Mouse (Mus musculus) skeletal muscle tissue, adult 2 months (tissue): ENCODE measurements around the gene Fat2.

Experiments
- DNase-seq: peaks from one replicate; pipeline ENCODE4 v3.0.0-alpha.2; 2012; ENCODE audit warnings: low read depth, low spot score

Fat2 gene

DNA sequence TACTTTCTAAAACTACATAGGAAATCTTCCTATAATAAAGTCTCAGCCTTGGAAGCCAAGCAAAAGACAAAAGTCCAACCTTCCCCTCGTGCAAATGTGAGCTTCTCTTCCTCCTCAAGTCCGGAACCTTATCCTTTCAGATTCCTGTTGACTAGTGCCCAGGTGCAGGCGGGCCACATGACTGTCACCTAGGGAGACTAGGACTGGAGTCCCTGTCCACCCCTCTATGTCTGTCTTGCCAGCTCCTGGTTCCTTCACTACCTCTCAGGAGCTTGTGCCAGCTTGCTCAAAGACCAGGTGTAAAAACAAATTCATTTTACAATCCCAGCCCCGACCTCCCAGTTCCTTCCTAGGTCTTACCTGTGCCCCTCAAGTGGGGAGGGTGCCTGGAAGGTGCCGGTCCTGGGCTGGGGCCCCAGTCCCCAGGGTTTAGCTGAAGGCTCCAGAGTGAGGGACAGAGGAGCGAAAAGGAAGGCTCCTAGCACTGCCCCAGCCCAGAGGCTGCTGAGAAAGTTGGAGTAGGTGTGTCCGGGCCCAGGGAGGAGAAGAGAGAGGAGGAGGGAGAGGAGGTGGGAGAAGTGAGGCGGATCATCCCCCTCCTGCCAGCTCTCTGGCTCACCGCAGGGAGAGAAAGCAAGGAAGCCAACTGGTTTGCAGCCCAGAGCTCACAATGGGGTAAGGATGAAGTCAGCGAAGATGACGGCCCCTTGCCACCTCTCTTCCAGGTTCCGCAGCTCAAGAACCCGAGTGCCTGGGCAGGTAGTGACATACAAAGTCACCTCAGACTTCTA, at the start of gene Fat2:
Gene Fat2, minus strand, starts transcription at position 464 of the 791 bp plus-strand sequence.
- no peak for DNase-seq

DNA sequence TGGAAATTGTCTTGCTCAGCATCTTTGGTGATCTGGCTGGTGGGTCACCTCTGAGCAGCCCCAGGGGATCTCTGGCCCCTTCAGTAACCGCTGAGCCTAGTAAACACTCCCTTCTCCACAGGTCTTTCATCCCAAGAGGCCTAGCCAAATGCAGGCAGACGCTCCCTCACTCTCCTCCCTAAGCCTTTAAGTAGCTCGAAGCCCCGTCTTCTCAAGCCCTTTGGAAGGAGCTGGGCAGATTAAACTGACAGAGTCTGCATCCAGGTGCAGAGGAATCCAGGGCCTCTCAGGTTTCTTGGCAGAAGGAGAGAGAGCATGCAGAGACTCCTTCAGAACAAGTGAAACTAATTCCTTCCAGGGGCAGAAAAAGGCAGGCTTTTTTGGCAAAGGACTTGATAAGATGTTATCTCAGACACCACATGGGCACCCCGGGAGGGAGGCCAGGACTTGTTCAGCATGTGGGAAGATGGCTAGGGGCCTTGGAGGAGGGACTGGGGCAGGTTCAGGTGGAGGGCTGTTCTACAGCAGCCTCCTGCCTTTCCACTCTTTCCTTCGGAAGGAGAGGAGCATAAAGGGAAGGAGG, 47.2 kb upstream of the Fat2 start:
- DNase-seq, result no peak

DNA sequence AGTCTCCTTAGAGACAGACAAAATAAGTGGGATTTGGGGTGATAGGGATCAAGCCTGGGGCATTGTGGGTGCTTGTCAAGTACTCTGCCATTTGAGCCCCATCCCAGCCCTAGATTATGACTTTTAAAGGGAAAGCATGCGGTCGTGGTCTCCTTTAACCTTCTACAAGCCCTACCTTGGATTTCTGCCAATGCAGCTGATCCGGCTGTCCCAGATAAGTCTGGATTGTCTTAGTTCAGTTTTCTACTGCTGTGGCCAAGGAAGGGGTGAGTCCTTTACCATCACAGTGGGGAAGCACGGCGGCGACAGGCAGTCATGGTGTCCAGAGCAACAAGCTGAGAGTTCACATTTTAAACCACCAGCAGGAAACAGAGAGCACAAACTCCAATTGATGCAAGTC, 44.5 kb upstream of the Fat2 start:
- no peak for DNase-seq

DNA sequence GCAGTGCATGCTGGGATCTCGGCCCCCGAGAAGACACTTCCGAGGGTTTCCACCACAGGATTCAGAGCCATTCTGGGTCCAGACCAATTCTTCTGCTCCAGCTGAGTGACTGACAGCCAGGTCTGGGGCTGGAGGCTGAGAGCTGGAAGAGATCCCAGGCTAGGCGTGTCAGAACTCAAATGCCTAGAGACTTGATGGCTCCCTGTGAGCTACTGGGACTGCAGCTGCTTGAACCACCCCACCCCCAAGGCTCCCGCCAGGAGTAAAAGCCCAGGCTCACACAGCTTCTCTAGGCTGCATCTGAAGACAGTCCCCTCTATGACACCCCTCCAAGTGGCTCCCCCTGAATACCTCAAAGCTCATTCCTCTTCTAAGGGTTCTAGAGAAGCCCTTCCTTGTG, 42.0 kb upstream of the Fat2 start:
- peak; percentile 87 for DNase-seq

DNA sequence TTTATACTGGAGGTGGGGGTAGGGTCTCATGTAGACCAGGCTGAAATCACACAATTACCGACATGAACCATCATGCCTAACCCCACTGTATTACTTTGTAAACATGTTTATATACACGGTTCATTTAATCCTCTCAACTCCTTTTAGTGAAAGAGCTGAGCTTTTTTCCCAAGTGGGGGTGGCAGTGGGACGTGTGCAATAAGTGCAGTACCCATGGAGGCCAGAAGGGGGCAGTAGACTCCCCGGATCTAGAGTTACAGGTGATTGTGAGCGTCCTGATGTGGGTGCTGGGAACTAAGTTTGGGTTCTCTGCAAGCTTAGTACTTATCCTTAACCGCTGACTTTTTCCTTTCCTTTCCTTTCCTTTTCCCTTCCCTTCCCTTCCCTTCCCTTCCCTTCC, 37.5 kb upstream of the Fat2 start:
- no peak for DNase-seq

DNA sequence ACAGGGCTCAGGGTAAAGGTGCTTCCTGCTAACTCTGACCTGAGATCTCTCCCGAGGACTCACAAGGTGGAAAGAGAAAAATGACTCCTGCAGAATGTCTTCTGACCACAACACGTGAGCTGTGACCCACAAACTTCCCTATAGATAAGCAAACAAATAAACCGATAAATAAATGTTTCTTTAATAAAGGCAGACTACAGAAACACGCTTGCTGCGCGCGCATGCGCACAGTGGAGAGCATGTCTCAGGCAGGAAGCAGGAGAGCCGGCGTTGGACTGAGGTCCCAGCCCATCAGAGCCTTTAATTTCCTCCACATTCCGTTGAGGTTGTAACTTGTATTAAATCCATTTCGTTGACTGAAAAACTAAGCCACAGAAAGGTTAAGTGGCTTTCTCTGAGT, 37.0 kb upstream of the Fat2 start:
- no peak for DNase-seq

DNA sequence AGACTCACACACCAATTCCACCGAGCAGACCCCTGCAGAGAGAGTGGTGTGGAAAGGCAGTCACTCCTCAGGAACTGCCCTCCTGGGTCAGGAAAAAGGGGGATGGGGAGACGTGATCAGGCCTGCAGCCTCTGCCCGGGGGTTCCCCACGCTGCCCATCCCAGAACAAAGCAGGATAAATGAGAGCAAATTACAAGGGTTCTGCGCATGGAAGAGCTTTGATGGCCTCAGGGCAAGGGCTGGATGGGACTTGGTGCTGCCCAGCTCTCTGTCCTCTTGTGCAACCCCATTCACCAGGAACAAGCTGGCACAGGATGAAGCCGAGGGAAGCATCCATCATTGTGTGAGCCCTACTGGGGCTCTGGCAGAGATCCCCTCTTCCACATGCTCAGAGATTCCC, 35.6 kb upstream of the Fat2 start:
- no peak for DNase-seq

DNA sequence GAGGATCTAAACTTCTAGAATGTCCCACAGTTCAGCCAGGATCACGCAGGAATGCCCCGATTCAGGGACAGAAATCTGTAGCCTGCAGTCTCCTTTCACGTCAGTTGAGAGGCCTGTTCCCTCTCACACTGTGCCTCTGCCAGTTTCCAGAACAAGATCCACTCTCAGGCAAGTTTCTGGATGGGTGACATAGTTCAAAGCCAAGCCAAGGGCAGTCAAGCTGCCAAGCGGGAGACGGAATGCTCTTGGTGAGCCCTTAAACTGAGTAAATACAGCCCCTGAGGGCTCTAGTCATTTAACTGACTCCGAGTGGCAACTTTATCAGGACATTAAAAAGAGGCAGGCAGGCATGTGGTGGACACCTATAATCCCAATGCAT, 32.7 kb upstream of the Fat2 start:
- DNase-seq, result peak; percentile 56

DNA sequence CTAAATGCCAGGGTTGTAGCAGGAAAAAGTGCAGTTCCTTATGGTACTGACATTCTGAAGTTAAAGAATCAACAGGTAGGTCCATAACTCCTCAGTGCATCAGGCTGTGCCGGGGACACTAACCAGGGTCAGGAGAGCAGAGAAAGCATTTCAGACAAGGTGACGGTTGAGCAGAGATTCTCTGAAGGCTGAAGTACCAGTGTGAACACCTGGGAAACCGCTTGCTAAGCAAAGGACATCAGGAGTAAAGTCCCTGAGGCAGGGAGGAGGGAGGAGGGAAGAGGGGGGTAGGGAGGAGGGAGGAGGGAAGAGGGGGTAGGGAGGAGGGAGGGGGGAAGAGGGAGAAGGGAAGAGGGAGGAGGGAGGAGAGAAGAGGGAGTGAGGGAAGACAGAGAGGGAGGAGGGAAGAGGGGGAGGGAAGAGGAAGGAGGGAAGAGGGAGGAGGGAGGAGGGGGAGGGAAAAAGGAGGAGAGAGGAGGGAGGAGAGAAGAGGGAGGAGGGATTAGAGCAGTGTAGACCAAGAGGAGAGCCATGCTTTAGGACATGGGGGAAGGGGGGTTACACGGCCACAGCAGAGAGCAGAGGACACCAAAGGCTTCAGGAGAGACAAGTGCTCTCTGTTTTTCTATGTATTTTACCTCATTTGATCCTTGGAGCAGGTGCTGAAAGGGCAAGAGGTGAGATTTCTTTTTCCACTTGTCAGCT, 32.2 kb upstream of the Fat2 start:
- DNase-seq, result no peak

DNA sequence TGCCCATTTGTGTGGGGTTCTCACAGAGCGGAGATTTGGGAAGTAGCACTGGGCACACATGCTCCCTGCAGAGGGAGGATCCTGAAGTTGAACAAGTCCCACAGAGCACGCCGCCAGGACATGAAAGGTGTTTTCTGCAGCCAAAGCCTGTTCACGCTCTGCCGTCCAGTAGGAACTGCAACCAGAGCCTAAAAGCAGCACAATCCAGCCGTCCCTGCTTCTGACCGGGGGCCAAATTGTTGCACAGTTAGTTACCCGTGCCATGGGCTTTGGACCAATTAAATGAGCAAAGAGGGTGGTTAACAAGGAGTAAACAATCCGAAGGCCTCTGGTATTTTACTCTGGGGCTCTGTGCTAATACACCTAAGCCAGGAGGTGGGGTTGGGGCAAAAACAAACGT, 31.4 kb upstream of the Fat2 start:
- no peak for DNase-seq

DNA sequence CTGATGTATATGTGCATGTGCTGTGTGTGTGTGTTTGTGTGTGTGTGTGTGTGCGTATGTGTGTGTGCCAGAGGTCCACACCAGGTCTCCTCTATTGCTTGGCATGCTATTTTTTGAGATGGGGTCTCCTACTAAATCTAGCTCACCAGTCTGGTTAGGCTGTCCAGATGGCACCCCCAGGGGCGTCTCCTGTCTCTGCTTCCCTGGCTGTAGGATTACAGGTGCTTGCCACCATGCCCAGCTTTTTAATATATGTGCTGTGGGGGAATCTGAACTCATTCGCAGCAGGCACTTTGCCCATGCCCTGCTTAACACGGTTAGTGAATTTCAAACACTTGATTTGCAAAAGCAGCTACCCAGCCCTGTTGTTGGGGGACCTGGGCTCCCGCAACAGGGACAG, 29.5 kb upstream of the Fat2 start:
- no peak for DNase-seq

DNA sequence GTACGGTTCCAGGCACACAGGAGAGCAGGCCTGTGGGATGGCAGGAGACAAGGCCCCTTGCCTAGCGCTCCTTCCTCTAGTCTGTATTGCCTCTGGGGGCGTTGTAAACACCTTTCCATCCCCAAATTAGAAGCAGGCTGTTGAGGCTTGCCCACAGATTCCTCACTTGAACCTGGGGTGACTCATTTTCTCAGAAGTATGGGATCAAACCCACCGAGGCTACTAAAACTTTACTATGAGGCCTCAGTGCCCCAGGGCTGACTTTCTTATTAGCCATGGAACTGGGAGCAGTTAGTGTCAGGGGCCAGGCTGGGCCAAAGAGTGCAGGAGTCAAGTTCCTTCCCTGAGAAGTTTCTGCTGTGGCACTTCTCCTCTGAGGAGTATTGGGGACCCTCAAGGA, 28.9 kb upstream of the Fat2 start:
- DNase-seq, result no peak

DNA sequence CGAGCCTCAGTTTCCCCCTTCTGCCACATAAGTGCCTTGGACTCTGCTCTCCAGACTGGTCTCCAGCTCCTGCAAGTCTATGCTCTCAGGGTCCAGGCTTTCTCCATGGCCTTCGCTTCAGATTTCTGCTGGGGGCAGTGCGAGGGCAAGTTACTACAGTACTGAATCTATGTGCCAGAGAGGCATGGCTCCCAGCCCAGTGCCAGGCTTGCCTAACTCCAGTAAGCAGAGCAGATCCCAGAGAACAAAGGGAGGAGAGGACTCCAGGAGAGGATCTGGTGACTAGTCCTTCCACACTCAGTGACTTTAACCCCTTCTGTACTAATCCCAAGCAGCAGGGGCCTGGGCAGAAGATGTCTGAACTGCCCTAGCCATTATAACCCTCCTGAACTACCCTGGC, 28.3 kb upstream of the Fat2 start:
- no peak for DNase-seq

DNA sequence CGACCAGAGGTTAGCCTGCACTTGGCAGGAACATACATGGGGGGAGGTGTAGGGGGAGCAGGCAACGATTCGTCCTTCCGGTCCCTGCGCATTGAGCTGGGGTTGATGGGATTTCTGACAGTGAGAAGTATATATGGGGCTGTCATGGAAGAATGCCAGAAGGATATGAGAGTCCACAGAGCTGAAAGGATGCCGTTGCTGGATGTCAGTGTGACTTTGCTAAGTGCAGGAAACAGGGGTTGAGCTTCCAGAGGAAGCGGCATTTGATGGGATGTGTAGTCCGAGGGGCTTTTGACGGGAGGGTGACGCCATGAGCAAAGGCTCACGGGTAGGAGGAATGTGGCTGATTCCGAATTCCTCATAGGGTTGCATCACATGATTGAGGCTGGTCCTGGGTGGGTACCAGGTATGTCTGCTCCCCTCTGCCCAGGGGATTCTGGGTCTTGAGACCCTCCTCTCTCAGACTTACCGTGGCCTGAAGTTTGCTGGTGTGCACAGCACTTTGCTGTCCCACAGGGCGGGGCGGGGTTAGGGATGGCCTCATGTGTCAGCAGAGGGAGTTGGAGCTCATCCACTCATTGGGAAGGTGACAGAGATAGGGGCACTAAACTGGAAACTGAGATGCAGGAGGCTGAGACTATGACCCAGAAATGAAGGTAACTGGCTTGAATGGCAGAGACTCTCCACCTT, 21.9 kb upstream of the Fat2 start:
- DNase-seq, result no peak

DNA sequence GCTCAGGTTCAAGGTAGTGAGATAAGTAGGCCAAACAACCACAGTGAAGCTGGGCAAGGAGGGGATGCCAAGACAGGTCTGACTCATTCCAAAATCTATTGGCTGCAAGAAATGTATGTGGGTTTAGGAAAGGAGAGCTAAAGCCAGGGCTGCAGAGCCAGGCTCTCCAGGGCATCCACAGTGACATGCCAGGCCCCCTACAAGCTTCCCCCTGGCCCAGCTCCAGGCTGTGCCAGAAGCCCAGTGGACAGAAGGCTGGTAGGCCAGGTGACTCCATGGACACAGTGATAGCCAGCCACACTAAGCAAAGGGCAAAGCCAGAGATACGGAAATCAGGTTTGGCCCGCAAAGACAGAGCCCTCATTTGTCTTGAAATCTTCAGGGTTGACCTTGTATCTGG, 20.5 kb upstream of the Fat2 start:
- no peak for DNase-seq

DNA sequence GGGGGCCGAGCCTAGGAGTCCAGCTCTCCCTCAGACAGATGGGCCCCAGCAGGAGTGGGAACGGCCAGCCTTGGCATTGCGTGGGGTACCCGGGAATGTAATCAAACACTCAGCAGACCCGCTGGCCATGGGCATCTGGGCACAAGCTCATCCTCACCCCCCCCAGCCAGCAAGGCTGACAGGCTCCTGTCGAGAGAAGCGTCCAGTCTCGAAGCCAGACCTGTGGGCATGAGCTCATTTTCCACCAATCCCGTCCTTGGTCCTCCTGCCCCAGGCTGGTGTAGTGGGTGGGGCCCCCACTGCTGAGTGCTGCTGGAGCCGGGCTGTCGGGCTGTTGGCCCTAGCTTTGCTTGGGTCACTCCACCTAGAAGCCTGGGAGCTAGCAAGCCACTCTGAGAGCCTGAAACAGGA, 5.6 kb upstream of the Fat2 start:
- no peak for DNase-seq

DNA sequence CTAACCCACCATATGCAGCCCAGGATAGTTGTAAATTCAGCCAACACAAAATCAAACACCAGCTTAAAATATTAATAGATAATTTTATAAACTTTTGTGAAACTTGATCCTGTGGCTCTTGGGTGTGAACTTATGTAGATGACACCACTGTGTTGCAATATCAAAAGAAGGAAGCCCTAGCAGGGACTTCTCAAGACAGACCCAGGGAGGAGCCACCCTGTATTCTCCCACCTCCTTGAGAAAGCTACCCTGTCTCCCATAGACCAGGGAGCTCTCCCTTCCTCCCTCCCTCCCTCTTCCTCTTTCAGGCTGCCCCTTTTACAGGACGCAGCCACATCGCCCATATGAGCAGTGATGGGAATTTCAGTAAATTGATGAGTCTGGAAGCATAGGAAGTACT, 4.4 kb upstream of the Fat2 start:
- DNase-seq, result no peak

DNA sequence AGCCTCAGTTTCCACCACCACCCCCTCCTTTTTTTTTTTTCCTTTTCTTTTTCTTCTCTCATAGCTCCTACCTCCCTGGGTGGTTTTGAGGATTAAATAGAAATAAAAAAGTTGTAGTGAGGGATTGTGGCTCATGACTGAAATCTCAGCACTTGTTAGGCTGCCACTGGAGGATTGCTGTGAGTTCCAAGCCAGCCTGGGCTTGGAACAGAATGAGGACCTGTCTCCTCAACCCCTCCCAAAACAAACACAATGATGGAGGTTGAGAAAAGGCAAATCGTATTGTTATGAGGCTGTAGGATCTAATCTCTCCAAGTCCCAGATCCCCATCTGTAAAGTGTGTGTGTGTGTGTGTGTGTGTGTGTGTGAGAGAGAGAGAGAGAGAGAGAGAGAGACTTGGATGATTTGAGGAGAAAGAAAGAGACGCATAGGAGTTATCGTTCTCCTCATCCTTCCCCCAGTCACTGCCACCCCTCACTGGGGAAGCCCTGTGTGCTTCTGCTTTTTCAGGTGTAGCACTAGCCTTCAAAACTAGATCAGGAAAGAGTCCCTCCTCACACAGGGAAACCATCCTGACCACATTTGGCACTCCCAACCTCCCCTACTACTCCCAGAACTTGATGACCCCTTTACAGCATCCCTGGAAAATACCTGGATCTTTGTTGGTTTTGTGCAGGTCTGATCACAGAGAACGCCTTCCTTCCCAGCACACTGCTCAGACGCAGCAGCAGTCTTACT, 837 bp upstream of the Fat2 start:
- DNase-seq, result no peak

DNA sequence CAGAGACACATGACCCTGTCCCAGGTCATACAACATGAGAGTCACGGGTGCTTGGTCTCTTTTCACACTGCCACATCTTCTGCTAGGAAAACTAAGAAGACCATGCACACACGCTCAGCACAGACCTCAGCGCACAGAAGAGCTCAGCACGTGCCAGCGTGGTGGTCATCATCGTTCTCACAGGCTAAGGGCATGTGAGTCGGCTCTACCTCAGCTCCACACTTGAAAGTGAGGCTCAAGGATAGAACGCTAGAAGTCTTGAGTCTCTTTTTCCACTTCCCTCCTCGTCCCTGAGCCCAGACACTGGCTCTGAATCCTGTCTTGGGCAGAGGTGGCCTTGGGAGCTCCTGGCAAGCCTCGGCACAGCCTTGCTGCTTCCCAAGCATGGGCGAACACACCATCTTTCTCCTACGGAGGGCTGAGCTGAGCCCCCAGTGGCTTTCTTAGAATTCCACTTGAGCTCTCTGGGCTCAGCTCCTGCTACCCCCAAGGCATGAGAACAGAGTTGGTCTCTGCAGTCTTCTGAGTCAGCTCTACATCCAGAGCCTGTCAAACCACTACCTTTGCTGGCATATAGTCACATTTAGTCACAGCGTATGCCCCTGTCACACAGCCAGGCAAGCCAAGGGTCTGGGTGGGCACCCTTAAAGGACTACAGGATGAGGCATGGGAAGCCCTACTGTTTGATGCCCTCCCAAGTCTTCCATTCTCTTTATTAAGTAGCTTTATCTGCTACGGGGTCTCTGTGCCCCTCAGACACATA, 869 bp downstream of the Fat2 start:
- DNase-seq, result no peak

DNA sequence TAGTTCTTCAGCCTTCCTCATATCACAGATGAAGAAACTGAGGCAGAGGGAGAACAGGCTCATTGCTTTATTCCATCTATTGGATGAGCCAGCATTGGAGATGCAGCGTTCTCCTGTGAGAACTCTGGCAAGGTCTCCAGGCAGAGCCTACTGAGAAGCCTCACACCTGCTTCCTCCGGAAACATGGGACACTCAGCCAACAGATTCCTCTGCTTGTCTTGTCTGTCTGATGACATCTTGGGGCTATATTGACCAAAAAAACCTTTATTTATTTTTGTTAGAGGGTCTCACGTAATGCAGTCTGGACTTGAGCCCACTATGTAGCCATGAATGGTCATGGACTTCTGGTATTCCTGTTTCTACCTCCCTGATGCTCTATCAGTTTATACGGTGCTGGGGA, 1.8 kb downstream of the Fat2 start:
- no peak for DNase-seq

DNA sequence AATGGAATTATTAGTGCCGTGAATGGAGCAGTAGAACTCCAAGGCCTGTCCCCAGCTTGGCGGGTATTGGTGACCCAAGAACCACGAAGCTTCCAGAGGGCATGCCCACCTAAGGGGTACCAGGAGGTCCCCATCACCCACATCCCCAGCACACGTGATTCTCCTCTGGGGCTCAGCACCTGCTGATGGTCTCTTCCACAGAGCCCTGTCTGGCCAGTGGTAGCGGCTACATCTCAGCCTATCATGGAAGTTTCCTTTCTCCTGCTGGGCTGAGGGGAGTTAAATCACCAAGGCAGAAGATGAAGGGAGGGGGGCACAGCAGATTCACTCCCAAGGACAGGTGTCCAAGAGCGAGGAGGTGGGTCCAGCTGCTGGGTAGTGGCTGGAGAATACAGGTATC, 2.3 kb downstream of the Fat2 start:
- DNase-seq, result no peak
